Mouse (Mus musculus) frontal cortex, adult (tissue): ENCODE data around the gene Ccdc28a.
A peak's percentile ranks its signal among the peaks of the same experiment; 100 is the strongest.

Experiments used
- ATAC-seq: cut with Nextera tagmentation; 2 replicates; pipeline ENCODE4 v1.9.2; 2017; ENCODE audit warnings: mild to moderate bottlenecking, moderate library complexity, mixed read lengths; ENCODE audit not compliant: low TSS enrichment

Ccdc28a gene

GRCm38 (mm10) chr10:18194737-18195141 lies 40.1 kb downstream of the Ccdc28a start:
- ATAC-seq: no peak

GRCm38 (mm10) chr10:18194156-18194555 lies 40.6 kb downstream of the Ccdc28a start:
- ATAC-seq: no peak

- ATAC-seq: no peak
These were observed 41.6 kb downstream of the Ccdc28a start for GRCm38 (mm10) chr10:18193221-18193620.

GRCm38 (mm10) chr10:18191706-18192105 lies 43.1 kb downstream of the Ccdc28a start:
- ATAC-seq: no peak

GRCm38 (mm10) chr10:18189498-18189897 lies 45.3 kb downstream of the Ccdc28a start:
- ATAC-seq: no peak

- no peak for ATAC-seq
These were observed 46.2 kb downstream of the Ccdc28a start for GRCm38 (mm10) chr10:18188564-18188963.

- peak; percentile 52 for ATAC-seq
These were observed 52.6 kb downstream of the Ccdc28a start for GRCm38 (mm10) chr10:18182246-18182645.

- no peak for ATAC-seq
These were observed 57.5 kb downstream of the Ccdc28a start for GRCm38 (mm10) chr10:18177304-18177703.

- ATAC-seq: no peak
These were observed 58.1 kb downstream of the Ccdc28a start for GRCm38 (mm10) chr10:18176722-18177121.

- ATAC-seq: no peak
These were observed 59.7 kb downstream of the Ccdc28a start for GRCm38 (mm10) chr10:18175087-18175486.
